Mouse (Mus musculus) erythroid progenitor cell, adult 5-6 weeks (primary cell): ENCODE results near the gene Inpp5d. TPM values are rescaled to one million over a fixed set of nuclear protein-coding genes. Genes with fewer than 3 reads are reported as not detected.
A peak's percentile ranks its signal among the peaks of the same experiment; 100 is the strongest.

Source experiments
- ATAC-seq: replicated peaks from 2 replicates; pipeline ENCODE4 v1.8.0; 2016; ENCODE audit warnings: moderate number of reproducible peaks, mild to moderate bottlenecking, moderate TSS enrichment, inconsistent platforms; ENCODE audit not compliant: poor library complexity, low FRiP score, severe bottlenecking
- total RNA-seq, 2 experiments: library from RNA; stranded (forward) in 1 of 2; stranded (reverse) in 1 of 2; fragments of 150-400 nt in 1 of 2; fragments of 186-747, 209-891 nt in 1 of 2; gene quantifications; 2 replicates each; pipeline versions ENCODE4 v1.2.3 to v1.2.4; 2015 to 2017; ENCODE audit warnings: low replicate concordance in 2 of 2

Inpp5d gene
- total RNA-seq, 2 experiments from 2014 or later, result 15.1 to 23.1 TPM

DNA sequence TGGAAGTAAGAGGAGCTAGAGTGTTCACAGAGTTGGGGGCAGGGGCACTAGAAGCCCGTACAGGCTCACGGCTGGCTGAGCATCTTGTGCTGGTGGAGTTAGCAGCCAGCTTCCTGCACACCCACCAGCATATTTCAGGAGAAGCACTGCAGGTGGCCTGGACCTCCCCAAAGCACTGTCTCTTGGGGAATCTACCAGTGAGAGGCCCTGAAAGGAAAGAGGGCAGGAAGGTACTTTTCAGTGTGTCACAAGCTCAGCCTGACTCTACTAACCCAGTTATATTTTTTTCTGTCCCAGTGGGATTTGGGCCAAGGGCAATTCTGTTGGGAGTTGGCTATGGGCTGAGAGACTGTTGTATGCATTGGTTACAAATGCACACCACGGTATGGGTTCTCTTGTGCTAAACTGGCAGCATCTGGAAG, 1.8 kb downstream of the Inpp5d start:
- ATAC-seq, result 0 out of 2 replicates have a peak, but pooled peaks have one; percentile 13

GRCm38 (mm10) chr1:87623977-87624666, 4.0 kb downstream of the Inpp5d start:
- peak; percentile 36; the same call in 1 of the 2 replicates for ATAC-seq

GRCm38 (mm10) chr1:87624826-87625225, 4.7 kb downstream of the Inpp5d start:
- ATAC-seq, result no peak

GRCm38 (mm10) chr1:87625254-87626025, 5.3 kb downstream of the Inpp5d start:
- no peak for ATAC-seq

GRCm38 (mm10) chr1:87626344-87626743, 6.2 kb downstream of the Inpp5d start:
- ATAC-seq, result no peak

DNA sequence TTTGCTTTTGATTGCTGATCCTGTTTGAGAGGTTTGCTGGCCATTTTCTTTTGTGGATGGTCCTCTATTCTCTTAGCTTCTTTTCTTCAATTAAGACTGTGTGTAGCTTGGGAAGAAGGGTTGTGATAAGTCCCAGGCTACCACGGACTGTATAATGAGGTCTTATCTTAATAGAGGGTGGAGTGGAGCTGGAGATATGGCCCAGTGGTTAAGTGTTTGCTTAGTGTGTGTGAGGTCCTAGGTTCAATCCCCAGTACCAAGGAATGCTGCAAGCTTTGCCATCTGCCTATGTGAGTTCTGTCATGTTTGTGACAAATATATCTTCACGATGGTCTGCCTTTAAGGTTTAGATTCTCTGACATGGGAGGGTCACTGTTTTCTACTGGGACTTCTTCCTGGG, 8.0 kb downstream of the Inpp5d start:
- peak; percentile 42 for ATAC-seq

DNA sequence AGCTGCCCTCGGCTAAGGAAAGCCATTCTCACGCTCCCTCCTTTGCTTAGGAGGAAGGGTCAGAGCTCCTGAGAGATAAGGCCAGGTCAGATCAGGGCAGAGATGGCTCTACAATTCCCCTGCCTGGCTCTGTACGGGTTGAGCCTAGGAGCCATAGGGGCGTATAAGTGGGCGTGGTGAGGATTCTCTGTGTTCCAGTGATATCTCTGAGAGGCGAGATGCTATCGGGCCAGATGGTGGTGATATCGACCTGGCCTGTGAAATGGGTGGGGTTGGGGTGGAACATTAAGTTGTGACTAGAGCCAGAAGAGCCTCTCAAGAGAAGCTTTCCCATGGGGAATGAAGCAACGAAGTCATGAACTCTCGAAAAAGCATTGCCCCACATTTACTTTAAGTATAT, 11.5 kb downstream of the Inpp5d start:
- ATAC-seq, result 0 out of 2 replicates have a peak, but pooled peaks have one; percentile 13

DNA sequence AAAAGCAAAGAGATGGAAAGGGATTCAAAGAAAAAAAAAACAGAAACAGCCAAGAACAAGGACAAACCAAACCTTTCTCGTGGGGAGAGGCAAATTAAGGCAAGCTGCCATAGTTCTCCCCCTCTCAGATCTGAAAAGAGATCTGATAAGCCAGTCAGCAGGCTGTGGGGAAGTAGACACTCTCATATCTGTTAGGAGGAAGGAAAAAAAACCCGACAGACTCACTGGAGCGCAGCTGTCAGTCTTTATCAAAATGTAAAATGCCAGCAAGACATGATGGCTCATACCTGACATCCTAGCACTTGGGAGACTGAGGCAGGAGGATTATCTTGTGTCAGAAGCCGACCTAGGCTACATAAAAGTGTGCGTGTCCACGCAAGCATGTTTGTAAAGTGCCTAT, 12.1 kb downstream of the Inpp5d start:
- no peak for ATAC-seq

GRCm38 (mm10) chr1:87636716-87637117, 16.6 kb downstream of the Inpp5d start:
- ATAC-seq, result peak; percentile 19; the same call in 1 of the 2 replicates

DNA sequence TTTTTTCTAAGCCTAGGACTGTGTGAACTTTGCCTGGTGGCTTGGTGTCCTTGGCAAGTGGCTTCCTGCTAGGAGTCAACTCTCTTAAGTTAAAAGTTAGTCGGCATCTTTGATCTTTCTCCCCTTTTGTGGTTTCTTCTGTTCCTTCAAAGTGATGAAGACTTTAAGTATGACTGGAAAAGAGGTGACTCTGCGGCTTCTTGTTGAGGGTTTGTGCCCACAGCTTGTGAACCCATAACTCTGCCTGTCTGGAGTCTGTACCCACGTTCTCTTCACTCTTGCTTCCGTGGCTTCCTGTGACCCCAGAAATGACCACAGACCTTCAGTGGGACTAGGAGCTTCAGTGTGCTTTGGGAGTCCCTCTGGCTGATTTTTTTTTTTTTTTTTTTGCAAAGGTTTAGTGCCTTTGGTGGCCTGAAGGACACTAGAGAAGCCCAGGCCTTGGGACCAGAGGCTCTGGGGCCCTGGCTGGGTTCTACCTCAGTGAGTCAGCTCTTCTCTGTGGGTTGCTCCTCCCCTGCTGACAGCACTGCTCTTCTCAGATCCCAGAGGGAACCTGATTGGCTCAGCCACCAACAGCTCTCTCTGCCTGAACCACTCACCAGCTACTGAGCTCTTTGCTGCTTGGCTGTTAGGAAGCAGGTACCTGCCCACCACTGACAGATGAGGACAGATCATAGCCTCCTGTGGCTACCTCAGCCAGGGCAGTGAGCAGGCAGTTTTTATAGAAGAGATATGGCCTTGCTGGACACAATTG, 17.2 kb downstream of the Inpp5d start:
- ATAC-seq, result peak; percentile 93

DNA sequence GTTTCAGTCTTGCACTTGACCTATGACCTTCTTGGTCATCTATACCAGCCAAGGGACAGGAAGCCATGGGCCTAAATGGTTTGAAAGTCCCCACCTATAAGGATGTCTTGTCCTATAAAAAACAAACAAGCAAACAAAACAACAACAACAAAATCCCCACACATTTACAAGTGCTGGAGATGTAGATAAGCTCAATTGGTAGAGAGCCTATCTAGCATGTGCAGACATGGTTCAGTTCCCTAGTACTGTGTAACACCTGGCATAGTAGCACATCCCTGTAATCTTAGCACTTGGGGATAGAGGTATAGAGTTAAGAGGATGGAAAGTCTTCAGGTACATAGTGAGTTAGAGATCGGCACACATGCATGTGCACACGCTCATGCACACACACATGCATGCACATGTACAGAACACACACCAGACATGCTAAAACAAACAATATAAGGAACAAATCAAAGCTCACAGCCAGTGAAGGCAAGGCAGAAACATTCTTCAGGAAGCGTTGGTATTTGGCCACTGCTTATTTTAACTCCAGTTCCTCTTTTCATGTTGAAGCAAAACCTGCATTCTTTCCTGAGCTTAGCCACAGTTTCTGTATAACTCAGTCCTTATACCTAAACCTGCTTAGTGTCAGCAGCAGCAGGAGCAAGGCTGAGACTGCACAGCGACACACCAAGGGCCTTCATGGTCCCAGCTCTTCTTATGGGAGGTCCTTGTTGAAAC, 17.9 kb downstream of the Inpp5d start:
- peak; percentile 72 for ATAC-seq

GRCm38 (mm10) chr1:87639724-87640123, 19.6 kb downstream of the Inpp5d start:
- ATAC-seq, result no peak

DNA sequence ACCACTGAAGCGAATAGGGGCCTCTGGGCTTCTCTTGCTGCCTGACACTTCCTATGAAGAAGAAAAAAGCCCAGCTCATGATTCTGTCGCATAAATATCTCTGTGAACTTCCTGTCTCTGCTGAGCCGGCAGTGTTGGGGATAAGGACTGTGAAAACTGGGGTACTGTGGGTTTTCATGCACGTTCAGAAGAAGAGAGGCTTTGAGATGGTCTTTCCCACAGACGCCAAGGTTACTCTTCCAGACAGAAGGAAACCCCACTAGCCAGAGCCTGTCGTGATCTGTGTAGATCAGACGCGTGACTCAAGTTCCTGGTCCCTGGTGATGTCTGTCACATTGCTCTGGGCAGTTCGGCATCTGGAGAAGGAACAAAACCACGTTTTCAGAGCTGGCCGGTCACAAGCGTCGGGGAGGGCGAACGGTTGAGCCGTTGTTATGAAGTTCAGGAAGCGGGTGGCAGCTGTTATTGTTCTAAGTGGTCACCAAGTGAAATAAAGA, 20.1 kb downstream of the Inpp5d start:
- ATAC-seq, result no peak

- no peak for ATAC-seq
Observed at GRCm38 (mm10) chr1:87643016-87643415, 22.9 kb downstream of the Inpp5d start.

GRCm38 (mm10) chr1:87645041-87645440, 24.9 kb downstream of the Inpp5d start:
- ATAC-seq, result no peak

- no peak for ATAC-seq
Observed at GRCm38 (mm10) chr1:87645748-87646147, 25.6 kb downstream of the Inpp5d start.

DNA sequence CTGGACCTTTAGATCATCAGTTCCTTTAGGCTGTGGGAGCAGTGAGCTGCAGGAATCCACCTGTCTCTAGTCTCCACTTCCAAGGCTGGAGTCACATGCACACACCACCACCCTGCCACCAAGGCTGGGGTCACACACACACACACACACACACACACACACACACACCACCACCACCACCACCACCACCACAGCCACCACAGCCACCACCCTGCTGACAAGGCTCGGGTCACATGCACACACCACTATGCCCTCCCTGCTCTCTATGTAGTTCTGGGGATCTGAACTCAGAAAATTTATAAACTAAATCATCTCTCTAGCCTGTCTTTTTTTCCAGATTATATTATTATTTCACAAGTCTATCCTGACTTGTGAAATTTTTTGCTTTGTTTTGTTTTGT, 27.7 kb downstream of the Inpp5d start:
- ATAC-seq, result no peak

DNA sequence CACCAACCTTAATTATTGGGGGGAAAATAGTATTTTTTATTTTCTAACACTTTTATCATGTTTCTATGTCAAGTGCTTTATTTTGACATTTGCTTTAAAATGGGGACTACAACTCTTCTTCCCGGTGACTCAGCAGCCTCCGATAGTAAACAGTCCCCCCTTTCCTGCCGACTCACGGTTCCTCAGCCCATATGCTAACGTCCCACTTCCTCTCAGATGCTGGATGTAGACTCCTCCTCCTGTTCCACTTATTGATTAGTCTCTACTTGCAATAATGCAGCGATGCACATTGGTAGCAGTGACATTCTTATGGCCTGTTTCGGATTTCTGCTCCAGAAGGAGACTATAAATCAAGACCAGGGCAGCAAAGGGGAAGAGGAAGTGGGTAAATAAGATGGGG, 28.5 kb downstream of the Inpp5d start:
- peak; percentile 74 for ATAC-seq

GRCm38 (mm10) chr1:87649219-87649805, 29.2 kb downstream of the Inpp5d start:
- peak; percentile 49 for ATAC-seq
